Comparison of ENCODE assay signal across 8 mouse cellular contexts in genomic region chr1:88205294-88205922, GRCm38 (mm10). TPM values are rescaled to one million over a fixed set of nuclear protein-coding genes. Genes with fewer than 3 reads are reported as not detected.
DNase-seq lines count a peak whose midpoint lies in the region; ATAC-seq lines count a peak whose summit lies in the region.

Gene Dnajb3 (minus strand): TSS chr1:88205782.

- intact Hi-C loops in heart, postnatal 10 days (cut with DNase I): no loop called here

- peak; percentile 82 for ATAC-seq in erythroblast, adult 5-6 weeks (replicated peaks; ENCODE audit: low FRiP score, poor library complexity, severe bottlenecking)
- peak; percentile 86 for ATAC-seq in liver, embryonic 16.5 days (ENCODE audit: low read depth)
- ATAC-seq in neural tube, embryonic 13.5 days (ENCODE audit: low read depth): peak; percentile 100

- no peaks in the 10 kb centered on the region for H3K27me3 ChIP-seq in liver, embryonic 16.5 days (ENCODE audit: control insufficient read depth, insufficient read depth, low read depth, low read length)
- H3K27me3 ChIP-seq in neural tube, embryonic 13.5 days: no peaks in the 10 kb centered on the region

- H3K9me3 ChIP-seq in liver, embryonic 16.5 days (replicated peaks; ENCODE audit: control insufficient read depth, low read length): no peaks in the 10 kb centered on the region
- peaks cover 9% of the 10 kb centered on the region for H3K9me3 ChIP-seq in neural tube, embryonic 13.5 days

- no peaks in the 10 kb centered on the region for H3K36me3 ChIP-seq in liver, embryonic 16.5 days (ENCODE audit: control insufficient read depth, insufficient read depth)
- H3K36me3 ChIP-seq in neural tube, embryonic 13.5 days: no peaks in the 10 kb centered on the region

- 5% methylated on average over 62 of the region's 62 CpGs for WGBS in liver, embryonic 16.5 days (ENCODE audit: insufficient replicate concordance)
- WGBS in neural tube, embryonic 13.5 days: 5% methylated on average over 62 of the region's 62 CpGs

- DNase-seq in CD4-positive helper T cell, adult 2 months (ENCODE audit: low read depth, low spot score): peak; percentile 67
- peak; percentile 77 to 80 for DNase-seq in heart, postnatal 10 days
- peak; percentile 82 to 89 for DNase-seq in kidney, postnatal 4 days
- peak; percentile 62 to 67 for DNase-seq in thymus, adult 18-20 months

- H3K27ac ChIP-seq in brown adipose tissue, adult 24 weeks (replicated peaks; ENCODE audit: low read depth, low read length): no peak within 1 kb of the TSS
- H3K27ac ChIP-seq in liver, embryonic 16.5 days (ENCODE audit: low read length): peak within 1 kb of the TSS; percentile 95
- H3K27ac ChIP-seq in neural tube, embryonic 13.5 days (replicated peaks): peak within 1 kb of the TSS; percentile 57; the same call in 1 of the 2 replicates

- H3K4me1 ChIP-seq in brown adipose tissue, adult 24 weeks (ENCODE audit: control insufficient read depth, insufficient read depth, insufficient read length, low read length): no peaks in the 10 kb centered on the region
- peaks cover 18% of the 10 kb centered on the region for H3K4me1 ChIP-seq in liver, embryonic 16.5 days (ENCODE audit: control insufficient read depth, low read depth, low read length)
- H3K4me1 ChIP-seq in neural tube, embryonic 13.5 days (replicated peaks): peaks cover 5% of the 10 kb centered on the region; the same call in 1 of the 2 replicates

- H3K9ac ChIP-seq in liver, embryonic 16.5 days (ENCODE audit: low read depth, low read length): peak within 1 kb of the TSS; percentile 77
- peak within 1 kb of the TSS; percentile 80 for H3K9ac ChIP-seq in neural tube, embryonic 13.5 days

- H3K4me3 ChIP-seq in brown adipose tissue, adult 24 weeks (ENCODE audit: insufficient read depth, low read depth, low read length): peak within 1 kb of the TSS; percentile 71
- H3K4me3 ChIP-seq in liver, embryonic 16.5 days (ENCODE audit: low read depth, low read length): peak within 1 kb of the TSS; percentile 67
- peak within 1 kb of the TSS; percentile 47 for H3K4me3 ChIP-seq in neural tube, embryonic 13.5 days

- H3K4me2 ChIP-seq in liver, embryonic 16.5 days (ENCODE audit: low read depth, low read length): peak within 1 kb of the TSS; percentile 63
- H3K4me2 ChIP-seq in neural tube, embryonic 13.5 days: peak within 1 kb of the TSS; percentile 73

RNA-seq across cellular contexts. Expression of gene Dnajb3, which starts in this region (rescaled TPM):
- polyA plus RNA-seq in brown adipose tissue, adult 24 weeks (2012; ENCODE audit: insufficient read depth, insufficient read length, missing spikeins): 4.3 and 5.0 TPM in 2 replicates
- total RNA-seq in erythroblast, adult 5-6 weeks (2015; ENCODE audit: low replicate concordance): 5.6 and 20.9 TPM in 2 replicates
- 5.4 and 9.1 TPM in 2 replicates for total RNA-seq in erythroblast, adult 5-6 weeks (2017; ENCODE audit: low replicate concordance)
- 1 to 10 TPM in 1 of 2 experiments, under 1 TPM in 1; 0.84 to 1.1 TPM for total RNA-seq in heart, postnatal 10 days (2021)
- 7.7 and 9.4 TPM in 2 replicates for polyA plus RNA-seq in liver, embryonic 16.5 days (2015; fragmentation: Nextera tagmentation; extraction: Ambion mirVana)
- polyA plus RNA-seq in neural tube, embryonic 13.5 days (2015; fragmentation: Nextera tagmentation; extraction: Ambion mirVana): 16.9 and 18.7 TPM in 2 replicates
